Mouse (Mus musculus) intestine, embryonic 14.5 days (tissue): ENCODE measurements at regions not wholly inside any gene's neighbourhood (a gene's known extent, or its start where the extent isn't known, plus 50 kb on each side); places are given as distances from the start of the nearest gene placed in this dataset.
A peak's percentile ranks its signal among the peaks of the same experiment; 100 is the strongest.

ENCODE experiments used
- ATAC-seq: fragments of 200-750 bp; cut with Nextera tagmentation; replicated peaks from 2 replicates; pipeline ENCODE4 v1.8.0; 2017; ENCODE audit warnings: low read depth, moderate number of reproducible peaks, moderate TSS enrichment, moderate library complexity; ENCODE audit not compliant: low FRiP score, low TSS enrichment
- DNase-seq: peaks from one replicate; pipeline ENCODE4 v3.0.0-alpha.2; 2018; ENCODE audit warnings: low spot score
- H3K27ac ChIP-seq: fragments of 300-500 bp; sonication (generic); 2 replicates; pipeline ENCODE4 v1.5.1; 2014; ENCODE audit warnings: low read depth, mild to moderate bottlenecking, control low read depth
- H3K27me3 ChIP-seq: fragments of 300-500 bp; sonication (generic); replicated peaks from 2 replicates; pipeline ENCODE4 v1.6.1; 2014; ENCODE audit warnings: low read length, control low read depth; ENCODE audit not compliant: control insufficient read depth, insufficient read depth
- H3K36me3 ChIP-seq: fragments of 300-500 bp; sonication (generic); 2 replicates; pipeline ENCODE4 v1.6.1; 2014; ENCODE audit warnings: low read length, control low read depth; ENCODE audit not compliant: control insufficient read depth, insufficient read depth
- H3K4me1 ChIP-seq: fragments of 300-500 bp; sonication (generic); replicated peaks from 2 replicates; pipeline ENCODE4 v1.6.1; 2014; ENCODE audit warnings: low read length, control low read depth, mixed read lengths; ENCODE audit not compliant: control insufficient read depth, insufficient read depth
- H3K4me2 ChIP-seq: fragments of 300-500 bp; sonication (generic); 2 replicates; pipeline ENCODE4 v1.6.1; 2014; ENCODE audit warnings: low read length
- H3K4me3 ChIP-seq: fragments of 300-500 bp; sonication (generic); 2 replicates; pipeline ENCODE4 v1.5.1; 2014; ENCODE audit warnings: low read depth, low read length, control low read depth, mixed read lengths
- H3K9ac ChIP-seq: fragments of 300-500 bp; sonication (generic); 2 replicates; pipeline ENCODE4 v1.6.1; 2014; ENCODE audit warnings: mild to moderate bottlenecking, low read length
- H3K9me3 ChIP-seq: fragments of 300-500 bp; sonication (generic); 2 replicates; pipeline ENCODE4 v1.6.1; 2016; ENCODE audit warnings: low read length, control low read depth; ENCODE audit not compliant: control insufficient read depth
- WGBS: fragments of 180-500 bp; shearing (Covaris S2); extraction: QIAGEN DNeasy Blood & Tissue Kit; methylation state at CpG from one replicate; pipeline ENCODE4 v1.1.7; 2014; 5-methylcytosine and 5-hydroxymethylcytosine counted together

DNA sequence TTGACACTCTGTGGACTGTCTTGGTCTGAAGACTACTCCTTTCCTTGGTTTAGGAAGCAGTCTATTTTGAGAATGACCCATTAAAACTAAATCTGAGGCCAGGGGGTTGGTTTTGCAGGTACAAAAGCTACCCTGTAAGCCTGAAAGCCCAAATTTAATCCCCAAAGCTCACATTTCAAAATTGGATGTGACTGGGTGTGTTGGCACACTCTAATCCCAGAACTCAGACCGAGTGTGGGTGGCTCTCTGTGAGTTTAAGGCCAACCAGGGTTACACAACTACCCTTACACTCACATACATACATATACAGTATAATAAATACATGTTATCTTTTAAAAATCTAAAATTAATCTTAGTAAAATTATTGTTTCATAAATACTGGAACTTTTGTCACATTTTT, 228.6 kb downstream of the Xxylt1 start:
- no peak overlapping the region for H3K9ac ChIP-seq
- H3K27me3 ChIP-seq = no peaks in the 10 kb centered on the region
- no peak overlapping the region for H3K27ac ChIP-seq
- H3K4me2 ChIP-seq = no peak overlapping the region
- no peaks in the 10 kb centered on the region for H3K36me3 ChIP-seq
- H3K4me3 ChIP-seq = no peak overlapping the region
- no peaks in the 10 kb centered on the region for H3K9me3 ChIP-seq
- no peak for ATAC-seq
- DNase-seq = no peak
- 61% methylated on average over 1 of the region's 1 CpGs for WGBS
- H3K4me1 ChIP-seq = no peaks in the 10 kb centered on the region

DNA sequence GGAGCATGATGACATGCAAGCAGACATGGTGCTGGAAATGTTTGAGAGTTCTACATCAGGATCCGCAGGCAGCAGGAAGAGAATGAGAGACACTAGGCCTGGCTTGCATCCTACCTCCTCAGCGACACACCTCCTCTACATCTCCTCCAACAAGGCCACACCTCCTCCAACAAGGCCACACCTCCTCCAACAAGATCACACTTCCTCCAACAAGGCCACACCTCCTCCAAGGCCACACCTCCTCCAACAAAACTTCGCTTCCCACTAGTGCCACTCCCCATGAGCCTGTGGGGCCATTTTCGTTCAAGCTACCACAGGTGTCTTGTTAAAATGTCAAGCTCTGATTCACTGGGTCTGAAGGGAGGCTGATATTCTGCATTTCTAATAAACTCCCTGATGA, 226.5 kb downstream of the Xxylt1 start:
- H3K9ac ChIP-seq = no peak overlapping the region
- H3K4me3 ChIP-seq = no peak overlapping the region
- H3K27ac ChIP-seq = no peak overlapping the region
- WGBS = 65% methylated on average over 4 of the region's 4 CpGs
- H3K9me3 ChIP-seq = no peaks in the 10 kb centered on the region
- DNase-seq (no peak), ATAC-seq (no peak)
- H3K36me3 ChIP-seq = no peaks in the 10 kb centered on the region
- no peaks in the 10 kb centered on the region for H3K27me3 ChIP-seq
- no peak overlapping the region for H3K4me2 ChIP-seq
- H3K4me1 ChIP-seq = no peaks in the 10 kb centered on the region

DNA sequence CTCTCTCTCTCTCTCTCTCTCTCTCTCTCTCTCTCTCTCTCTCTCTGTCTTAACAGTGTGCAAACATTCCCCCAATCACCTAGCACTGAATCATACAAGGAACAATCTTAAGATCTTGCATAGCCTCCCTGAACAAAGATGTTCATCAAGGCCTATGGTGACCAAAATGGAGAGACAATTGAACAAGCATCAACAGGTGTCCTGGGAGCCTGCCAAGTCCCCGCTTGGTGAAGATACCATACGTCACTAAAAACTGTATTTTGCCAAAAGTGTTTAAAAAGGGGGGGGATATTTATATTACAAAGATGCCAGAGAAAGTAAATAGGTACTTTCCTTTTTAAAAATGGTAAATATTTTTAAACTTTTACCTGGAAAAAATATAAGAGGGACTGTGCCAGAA, 223.6 kb downstream of the Xxylt1 start:
- Histone ChIP-seq H3K4me2 (no peak overlapping the region), H3K36me3 (no peaks in the 10 kb centered on the region), H3K27ac (no peak overlapping the region), H3K4me3 (no peak overlapping the region), H3K9ac (no peak overlapping the region), H3K27me3 (no peaks in the 10 kb centered on the region), H3K4me1 (no peaks in the 10 kb centered on the region), H3K9me3 (no peaks in the 10 kb centered on the region)
- ATAC-seq (no peak), DNase-seq (no peak)
- WGBS = 65% methylated on average over 2 of the region's 2 CpGs

DNA sequence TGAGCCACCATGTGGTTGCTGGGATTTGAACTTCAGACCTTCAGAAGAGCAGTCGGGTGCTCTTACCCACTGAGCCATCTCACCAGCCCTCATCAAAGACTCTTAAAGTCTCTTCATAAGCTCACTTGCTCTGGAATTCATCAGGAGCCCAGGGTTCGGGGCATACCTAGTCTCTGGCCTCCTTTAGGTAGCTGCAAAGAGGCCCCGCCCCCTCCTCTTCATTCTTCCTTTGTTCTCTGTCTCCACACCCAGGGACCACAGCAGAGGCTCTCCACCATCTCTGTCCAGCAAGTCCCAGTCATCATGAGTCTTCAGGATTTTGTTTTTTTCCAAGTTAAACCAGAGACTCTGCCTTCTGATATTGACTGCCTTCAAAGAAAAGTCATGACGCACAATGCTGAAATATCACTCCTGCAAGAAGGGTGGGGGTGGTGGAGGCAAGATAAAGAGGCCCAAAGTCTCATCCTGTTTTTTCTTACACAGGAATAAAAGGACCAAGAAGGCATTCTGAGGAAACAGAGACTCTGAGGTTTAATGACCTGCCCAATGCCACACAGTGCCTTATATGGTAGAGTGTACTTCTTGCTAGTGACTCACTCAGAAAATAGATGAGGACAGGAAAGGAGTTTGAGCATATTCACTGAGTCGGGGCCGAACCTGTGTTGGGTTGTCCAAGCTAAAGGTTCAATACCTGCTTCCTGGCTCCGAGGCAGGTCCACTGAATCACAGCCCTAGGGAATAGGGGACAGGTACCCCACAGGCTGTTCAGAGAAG, 211.9 kb downstream of the Xxylt1 start:
- no peak for ATAC-seq
- WGBS = 92% methylated on average over 7 of the region's 7 CpGs
- H3K27me3 ChIP-seq = no peaks in the 10 kb centered on the region
- H3K9ac ChIP-seq = no peak overlapping the region
- no peak overlapping the region for H3K27ac ChIP-seq
- H3K4me2 ChIP-seq = no peak overlapping the region
- H3K36me3 ChIP-seq = no peaks in the 10 kb centered on the region
- H3K4me3 ChIP-seq = no peak overlapping the region
- DNase-seq = no peak
- peaks cover 5% of the 10 kb centered on the region for H3K4me1 ChIP-seq
- H3K9me3 ChIP-seq = 0 out of 2 replicates have a peak, but pooled peaks cover 4% of the 10 kb centered on the region

DNA sequence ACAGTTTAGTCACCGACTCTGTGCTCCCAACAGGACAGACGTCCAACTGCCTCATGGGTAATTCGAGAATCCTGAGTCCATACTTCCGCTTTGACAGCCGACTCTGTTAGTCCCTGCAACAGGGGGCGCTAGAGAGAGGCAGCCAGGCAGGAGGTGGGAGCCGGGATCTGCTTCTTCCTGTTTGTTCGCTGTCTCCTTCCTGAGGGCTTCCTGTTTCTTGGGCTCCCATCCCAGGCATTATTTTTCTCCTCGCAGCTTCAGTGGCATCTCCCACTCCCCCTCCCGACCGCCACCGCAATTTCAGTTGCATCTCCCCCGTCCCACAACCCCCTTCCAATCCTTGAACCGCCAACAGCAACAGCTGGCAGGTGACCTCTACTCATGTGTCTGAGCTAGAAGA, 211.1 kb downstream of the Xxylt1 start:
- peaks cover 5% of the 10 kb centered on the region for H3K4me1 ChIP-seq
- H3K9me3 ChIP-seq = 0 out of 2 replicates have a peak, but pooled peaks cover 4% of the 10 kb centered on the region
- no peaks in the 10 kb centered on the region for H3K36me3 ChIP-seq
- WGBS = 61% methylated on average over 14 of the region's 14 CpGs
- ATAC-seq (no peak), DNase-seq (no peak)
- no peaks in the 10 kb centered on the region for H3K27me3 ChIP-seq
- H3K4me2 ChIP-seq = no peak overlapping the region
- H3K9ac ChIP-seq = no peak overlapping the region
- no peak overlapping the region for H3K4me3 ChIP-seq
- H3K27ac ChIP-seq = no peak overlapping the region

DNA sequence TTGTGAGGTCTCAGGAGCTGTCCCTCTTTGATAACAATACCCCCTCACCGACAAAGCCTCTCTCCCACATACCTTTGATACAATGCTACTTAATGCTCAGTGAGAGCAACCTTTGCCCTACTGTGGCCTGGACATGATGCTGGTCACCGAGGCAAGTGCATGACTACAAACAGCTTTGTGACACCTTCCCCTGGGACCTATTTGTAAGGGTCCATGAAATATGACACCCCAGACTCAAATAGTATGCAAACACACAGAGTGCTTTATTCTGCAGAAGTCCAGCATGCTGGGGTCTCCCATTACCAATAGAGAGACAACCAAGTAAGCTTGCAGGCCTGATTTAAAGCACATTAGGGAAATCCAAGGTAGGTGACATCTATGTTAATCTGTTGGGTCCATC, 210.6 kb downstream of the Xxylt1 start:
- no peak for DNase-seq
- peaks cover 5% of the 10 kb centered on the region for H3K4me1 ChIP-seq

DNA sequence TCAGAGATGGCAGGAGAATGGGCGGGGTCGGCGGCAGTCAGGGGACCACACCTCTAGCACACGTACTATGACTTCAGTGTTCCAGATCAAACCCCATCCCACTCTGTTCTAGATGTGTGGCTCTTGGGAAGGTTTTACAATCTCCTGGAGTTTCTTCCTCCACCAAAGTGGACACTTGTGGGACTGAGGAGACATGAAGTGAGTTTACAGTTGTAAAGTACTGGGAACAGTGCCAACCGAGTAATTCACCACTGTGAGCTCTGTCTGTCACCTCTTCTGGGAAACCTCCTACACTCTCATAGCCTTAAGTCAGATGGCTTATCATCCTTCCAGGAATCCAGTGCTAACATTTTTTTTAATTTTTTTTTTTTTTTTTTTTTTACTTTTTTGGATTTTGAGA, 209.1 kb downstream of the Xxylt1 start:
- WGBS = 81% methylated on average over 5 of the region's 5 CpGs
- Histone ChIP-seq H3K27me3 (no peaks in the 10 kb centered on the region), H3K9ac (no peak overlapping the region), H3K9me3 (0 out of 2 replicates have a peak, but pooled peaks cover 4% of the 10 kb centered on the region), H3K4me1 (peaks cover 5% of the 10 kb centered on the region), H3K4me2 (no peak overlapping the region), H3K4me3 (no peak overlapping the region), H3K36me3 (no peaks in the 10 kb centered on the region), H3K27ac (no peak overlapping the region)
- ATAC-seq = no peak
- no peak for DNase-seq

More for the DNA sequence above, 210.6 kb downstream of the Xxylt1 start:
- no peaks in the 10 kb centered on the region for H3K36me3 ChIP-seq
- H3K4me2 ChIP-seq = no peak overlapping the region
- no peak overlapping the region for H3K27ac ChIP-seq
- ATAC-seq = no peak
- no peak overlapping the region for H3K4me3 ChIP-seq
- no peak overlapping the region for H3K9ac ChIP-seq
- H3K9me3 ChIP-seq = 0 out of 2 replicates have a peak, but pooled peaks cover 4% of the 10 kb centered on the region
- no peaks in the 10 kb centered on the region for H3K27me3 ChIP-seq
- WGBS = 31% methylated on average over 2 of the region's 2 CpGs

DNA sequence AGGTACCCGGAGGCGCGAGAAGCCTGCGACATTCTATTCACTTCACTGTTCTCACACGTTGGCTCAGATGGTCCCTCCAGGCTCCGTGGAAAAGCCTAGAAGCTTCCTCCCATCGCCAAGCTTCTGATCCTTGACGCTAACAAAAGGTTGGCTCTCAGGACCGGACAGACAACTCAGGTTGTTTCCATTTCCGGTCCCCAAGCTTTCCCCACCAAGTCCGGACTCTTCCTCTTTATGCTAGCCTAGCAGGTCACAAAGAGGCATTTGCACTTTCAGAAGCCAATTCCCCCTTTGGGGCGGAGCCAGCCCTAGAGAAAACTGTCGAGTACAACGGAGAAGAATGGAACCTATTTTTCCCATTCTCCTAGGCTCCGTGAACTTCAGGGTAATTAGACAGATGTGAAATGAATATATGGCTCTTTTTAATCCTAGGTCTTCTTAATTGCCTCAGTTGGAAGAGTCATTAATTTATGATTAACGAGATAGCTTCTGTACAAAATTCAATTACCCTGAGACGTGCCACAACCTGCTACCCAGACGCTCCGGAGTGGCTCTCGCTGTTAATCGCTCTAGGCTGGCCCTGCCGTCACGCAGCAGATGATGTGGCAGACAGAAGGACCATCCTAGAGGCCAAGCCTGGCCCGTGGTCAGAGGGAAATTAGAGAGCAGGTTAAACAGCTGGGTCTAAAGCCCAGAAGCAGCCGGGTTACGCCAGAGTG, 207.6 kb downstream of the Xxylt1 start:
- H3K27ac ChIP-seq = no peak overlapping the region
- DNase-seq (no peak), ATAC-seq (no peak)
- peaks cover 5% of the 10 kb centered on the region for H3K4me1 ChIP-seq
- H3K4me3 ChIP-seq = no peak overlapping the region
- no peak overlapping the region for H3K9ac ChIP-seq
- H3K9me3 ChIP-seq = no peaks in the 10 kb centered on the region
- peak overlapping the region; percentile 11; the same call in 1 of the 2 replicates for H3K4me2 ChIP-seq
- H3K27me3 ChIP-seq = no peaks in the 10 kb centered on the region
- no peaks in the 10 kb centered on the region for H3K36me3 ChIP-seq
- 56% methylated on average over 26 of the region's 26 CpGs for WGBS
